Mouse (Mus musculus): Measurements from ENCODE around the gene Zcwpw1.
"Not testable (repeated sequence)": the region's sequence is repeated elsewhere in the genome, so short reads cannot be mapped to it uniquely, and the experiment has no call there.

Zcwpw1 gene

GRCm38 (mm10) chr5:137835966-137836520, 48.4 kb downstream of the Zcwpw1 start, which contains the start of gene Pilra:
Gene Pilra (minus strand): TSS chr5:137836281.
- DNase-seq (ENCODE audit: low spot score), result not testable (repeated sequence)

DNA sequence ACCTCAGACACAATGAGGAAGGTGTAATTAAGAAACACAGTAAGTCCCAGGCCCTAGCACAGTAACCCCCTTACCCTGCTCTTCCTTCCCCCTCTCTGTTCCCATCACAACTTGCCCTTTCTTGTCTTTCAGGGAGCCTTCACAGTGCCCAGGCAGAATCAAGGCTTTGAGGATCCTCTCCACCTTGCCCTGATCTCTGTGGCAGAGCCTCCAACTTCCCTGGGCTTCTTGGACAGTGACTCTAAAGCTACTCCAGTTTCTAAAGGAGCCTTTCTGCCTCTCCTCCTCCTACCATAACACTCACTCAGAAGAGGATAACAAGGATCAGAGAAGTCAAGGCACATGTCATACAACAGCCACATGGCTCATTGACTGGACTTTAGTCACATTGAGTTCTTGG, 49.0 kb downstream of the Zcwpw1 start:
- DNase-seq (ENCODE audit: low spot score), result no peak

- not testable (repeated sequence) for DNase-seq (ENCODE audit: low spot score)
Observed at GRCm38 (mm10) chr5:137837110-137837509, 49.5 kb downstream of the Zcwpw1 start.

GRCm38 (mm10) chr5:137850313-137850712, 62.7 kb downstream of the Zcwpw1 start:
- DNase-seq (ENCODE audit: low spot score), result not testable (repeated sequence)

DNA sequence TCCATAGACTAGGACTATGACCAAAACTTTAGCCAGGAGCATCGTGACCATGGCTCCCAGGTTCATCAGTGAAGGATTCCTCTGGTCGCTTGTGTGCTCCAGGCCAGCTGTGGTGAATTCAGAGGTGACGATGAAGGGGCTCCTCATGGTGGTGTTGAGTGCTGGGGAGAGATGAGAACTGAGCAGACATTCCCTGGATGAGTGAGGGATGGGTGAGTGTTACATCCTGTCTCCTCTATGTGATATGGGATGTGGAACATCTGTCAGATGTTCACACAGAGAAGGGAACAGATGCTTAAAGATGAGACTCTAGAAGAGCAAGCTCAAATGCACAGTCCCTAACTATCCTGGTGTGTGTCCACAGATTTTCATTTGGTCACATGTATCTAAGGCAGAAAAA, 67.3 kb downstream of the Zcwpw1 start:
- DNase-seq (ENCODE audit: low spot score), result not testable (repeated sequence)

DNA sequence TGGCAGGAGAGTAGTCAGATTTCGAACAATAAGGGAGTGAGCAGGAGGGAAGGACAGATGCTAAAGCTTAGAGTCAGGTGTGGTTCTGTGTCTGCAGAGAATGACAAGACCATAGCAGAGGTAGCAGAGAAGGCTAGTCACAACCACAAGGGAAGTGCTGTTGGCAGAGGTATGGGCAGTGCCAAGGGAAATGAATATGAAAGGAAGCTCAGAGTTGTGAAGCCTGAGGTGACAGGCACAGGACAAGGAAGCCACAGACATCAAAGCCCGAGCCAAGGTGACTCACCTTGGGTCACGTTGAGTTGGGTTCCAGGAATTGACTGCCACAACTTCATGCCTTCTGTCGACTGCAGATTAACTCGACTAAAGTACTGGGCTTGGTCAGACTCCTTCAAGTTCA, 69.3 kb downstream of the Zcwpw1 start:
- DNase-seq (ENCODE audit: low spot score), result not testable (repeated sequence)

- DNase-seq (ENCODE audit: low spot score), result not testable (repeated sequence)
Observed at GRCm38 (mm10) chr5:137857960-137858710, 70.5 kb downstream of the Zcwpw1 start, which contains the start of gene Pilrb1. Gene Pilrb1 (minus strand): TSS chr5:137858106.

DNA sequence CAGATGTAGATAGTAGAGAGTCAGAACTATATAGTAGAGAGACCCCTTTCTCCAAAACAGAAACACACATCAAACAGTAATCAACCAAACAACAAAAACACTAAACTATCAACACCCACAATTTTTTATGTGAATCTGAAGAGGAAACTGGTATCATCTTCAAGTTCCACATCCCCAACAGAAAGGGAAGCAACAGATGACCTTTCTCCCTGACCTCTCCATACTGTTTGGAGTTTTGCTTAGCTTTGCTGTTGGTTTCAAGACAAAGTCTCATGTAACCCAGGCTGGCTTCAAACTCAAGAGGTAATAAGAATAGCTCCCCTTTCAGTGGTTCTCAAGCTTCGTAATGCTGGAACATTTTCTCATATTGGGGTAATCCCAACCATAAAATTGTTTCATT, 76.4 kb downstream of the Zcwpw1 start:
- not testable (repeated sequence) for DNase-seq (ENCODE audit: low spot score)

DNA sequence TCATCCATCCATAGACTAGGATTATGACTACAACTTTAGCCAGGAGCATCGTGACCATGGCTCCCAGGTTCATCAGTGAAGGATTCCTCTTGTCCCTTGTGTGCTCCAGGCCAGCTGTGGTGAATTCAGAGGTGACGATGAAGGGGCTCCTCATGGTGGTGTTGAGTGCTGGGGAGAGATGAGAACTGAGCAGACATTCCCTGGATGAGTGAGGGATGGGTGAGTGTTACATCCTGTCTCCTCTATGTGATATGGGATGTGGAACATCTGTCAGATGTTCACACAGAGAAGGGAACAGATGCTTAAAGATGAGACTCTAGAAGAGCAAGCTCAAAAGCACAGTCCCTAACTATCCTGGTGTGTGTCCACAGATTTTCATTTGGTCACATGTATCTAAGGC, 81.0 kb downstream of the Zcwpw1 start:
- DNase-seq (ENCODE audit: low spot score), result not testable (repeated sequence)

DNA sequence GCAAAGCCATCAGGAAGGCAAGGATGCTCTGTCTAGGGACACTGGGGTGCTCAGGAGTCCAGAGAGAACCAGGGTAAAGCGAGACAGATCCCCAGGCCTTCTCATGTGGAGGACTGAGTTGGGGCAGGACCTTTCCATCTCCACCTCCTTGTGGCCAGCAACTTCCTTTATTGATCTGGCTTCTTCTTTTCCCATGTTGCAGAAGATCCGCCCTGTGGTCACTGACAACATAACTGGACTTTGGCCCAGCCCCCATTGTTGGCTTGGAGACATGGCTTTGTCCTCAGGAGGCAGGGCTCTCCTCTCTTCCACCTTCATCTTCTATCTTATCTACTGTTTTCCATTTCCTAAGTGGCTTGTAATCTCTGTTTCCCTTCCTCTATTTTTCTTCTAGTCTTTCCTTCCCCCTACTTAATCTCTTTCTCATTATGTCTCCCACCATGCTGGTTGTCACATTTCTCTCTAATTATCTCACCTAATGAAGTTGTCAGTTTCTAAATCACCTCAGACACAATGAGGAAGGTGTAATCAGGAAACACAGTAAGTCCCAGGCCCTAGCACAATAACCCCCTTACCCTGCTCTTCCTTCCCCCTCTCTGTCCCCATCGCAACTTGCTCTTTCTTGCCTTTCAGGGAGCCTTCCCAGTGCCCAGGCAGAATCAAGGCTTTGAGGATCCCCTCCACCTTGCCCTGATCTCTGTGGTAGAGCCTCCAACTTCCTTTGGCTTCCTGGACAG, 84.2 kb downstream of the Zcwpw1 start, which contains the start of gene Pilrb2:
Gene Pilrb2 (minus strand): TSS at position 172 of the 737 bp plus-strand sequence.
- DNase-seq (ENCODE audit: low spot score), result not testable (repeated sequence)
